Mouse (Mus musculus) ES-Bruce4 (cell line): ENCODE results near the gene Intu. TPM values are rescaled to one million over a fixed set of nuclear protein-coding genes. Genes with fewer than 3 reads are reported as not detected.

Experiments
- H3K27ac ChIP-seq: 2 replicates; pipeline ENCODE4 v1.5.1; 2012; ENCODE audit warnings: low read length, inconsistent platforms; ENCODE audit not compliant: insufficient read depth
- H3K27me3 ChIP-seq: 2 replicates; pipeline ENCODE4 v1.6.1; 2012; ENCODE audit warnings: mild to moderate bottlenecking, low read length, inconsistent platforms; ENCODE audit not compliant: control insufficient read depth, poor library complexity, insufficient read depth, severe bottlenecking
- H3K36me3 ChIP-seq: 2 replicates; pipeline ENCODE4 v1.6.1; 2012; ENCODE audit warnings: inconsistent platforms, mild to moderate bottlenecking, low read length, moderate library complexity; ENCODE audit not compliant: control insufficient read depth, poor library complexity, insufficient read depth, severe bottlenecking
- H3K4me1 ChIP-seq: one replicate; pipeline ENCODE4 v1.8.1; 2011; ENCODE audit warnings: low read length; ENCODE audit not compliant: control insufficient read depth, insufficient read depth
- H3K4me3 ChIP-seq: 2 replicates; pipeline ENCODE4 v1.5.1; 2011; ENCODE audit warnings: low read depth, mild to moderate bottlenecking, low read length
- H3K9ac ChIP-seq: 2 replicates; pipeline ENCODE4 v1.6.1; 2012; ENCODE audit warnings: low read depth, mild to moderate bottlenecking, inconsistent platforms; ENCODE audit not compliant: poor library complexity, severe bottlenecking
- H3K9me3 ChIP-seq: replicated peaks from 2 replicates; pipeline ENCODE4 v1.6.1; 2012; ENCODE audit warnings: mild to moderate bottlenecking, low read length, inconsistent platforms; ENCODE audit not compliant: control insufficient read depth, poor library complexity, insufficient read depth, severe bottlenecking
- CTCF ChIP-seq: IDR thresholded peaks from one replicate; pipeline ENCODE4 v1.8.1; 2011; ENCODE audit warnings: low read depth, low read length
- EP300 ChIP-seq: IDR thresholded peaks from 2 replicates; pipeline ENCODE4 v1.6.1; 2011; ENCODE audit warnings: low read depth, low read length; ENCODE audit not compliant: insufficient read depth
- POLR2A ChIP-seq: IDR thresholded peaks from one replicate; pipeline ENCODE4 v1.8.1; 2011; ENCODE audit warnings: low read length; ENCODE audit not compliant: insufficient read depth
- polyA plus RNA-seq: library from polyadenylated mRNA; stranded (reverse); fragments of >200 nt; gene quantifications from 2 replicates; pipeline ENCODE4 v1.2.4, GENCODE M21; 2011; ENCODE audit warnings: low read depth; ENCODE audit not compliant: missing spikeins, insufficient read depth, insufficient read length

The Intu gene
- polyA plus RNA-seq, 1 experiment: 7.1 TPM

DNA sequence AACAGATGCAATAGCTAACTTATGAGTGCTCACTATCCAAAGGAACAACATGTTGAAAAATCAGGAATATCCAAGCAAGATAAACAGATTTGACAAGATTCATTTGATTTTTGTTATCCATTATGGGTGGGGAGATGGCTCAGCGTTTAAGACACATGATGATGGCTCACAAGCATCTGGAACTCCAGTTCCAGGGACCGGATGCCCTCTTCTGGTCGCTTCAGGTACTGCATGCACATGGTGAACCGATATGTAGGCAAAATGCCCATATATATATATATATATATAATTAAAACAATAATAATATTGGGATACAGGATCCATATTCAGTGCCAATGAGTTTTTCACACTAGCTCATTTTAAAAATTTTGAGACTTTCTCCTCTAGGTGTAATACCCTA lies 5.7 kb upstream of the Intu start:
- H3K9me3 ChIP-seq: no peaks in the 10 kb centered on the region
- TF ChIP-seq POLR2A (no peak), CTCF (peak; percentile 59)
- H3K4me3 ChIP-seq: no peak overlapping the region
- H3K9ac ChIP-seq: no peak overlapping the region
- no peaks in the 10 kb centered on the region for H3K36me3 ChIP-seq
- H3K4me1 ChIP-seq: no peaks in the 10 kb centered on the region
- H3K27ac ChIP-seq: no peak overlapping the region
- H3K27me3 ChIP-seq: no peaks in the 10 kb centered on the region

GRCm38 (mm10) chr3:40526095-40526494 lies 5.0 kb upstream of the Intu start:
- TF ChIP-seq EP300: no peak
- Histone ChIP-seq H3K27me3 (no peaks in the 10 kb centered on the region), H3K4me3 (no peak overlapping the region), H3K9me3 (no peaks in the 10 kb centered on the region), H3K9ac (no peak overlapping the region), H3K36me3 (no peaks in the 10 kb centered on the region), H3K27ac (no peak overlapping the region), H3K4me1 (no peaks in the 10 kb centered on the region)

DNA sequence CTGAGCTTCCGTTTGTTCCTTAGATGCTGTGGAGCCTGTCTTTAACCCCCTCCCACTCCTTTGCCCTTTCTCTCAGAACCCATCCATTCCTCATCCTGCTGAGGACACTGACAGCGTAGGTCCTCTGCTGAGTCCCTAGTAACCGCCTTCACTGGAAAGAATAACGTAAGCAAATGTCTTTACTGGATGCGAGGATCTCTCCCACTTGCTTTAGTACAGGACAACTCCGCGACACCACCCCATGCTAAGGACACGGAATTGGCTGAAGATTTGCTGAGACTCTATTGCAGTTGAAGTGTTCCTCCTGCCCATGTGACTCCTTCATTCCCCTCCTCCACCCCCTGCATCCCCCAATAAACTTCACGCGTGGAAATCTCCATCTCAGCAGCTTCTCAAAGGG lies 3.9 kb upstream of the Intu start:
- Histone ChIP-seq H3K9me3 (no peaks in the 10 kb centered on the region), H3K27ac (no peak overlapping the region), H3K36me3 (no peaks in the 10 kb centered on the region), H3K27me3 (no peaks in the 10 kb centered on the region), H3K4me3 (no peak overlapping the region), H3K4me1 (no peaks in the 10 kb centered on the region), H3K9ac (no peak overlapping the region)
- TF ChIP-seq POLR2A (no peak), EP300 (no peak), CTCF (no peak)

DNA sequence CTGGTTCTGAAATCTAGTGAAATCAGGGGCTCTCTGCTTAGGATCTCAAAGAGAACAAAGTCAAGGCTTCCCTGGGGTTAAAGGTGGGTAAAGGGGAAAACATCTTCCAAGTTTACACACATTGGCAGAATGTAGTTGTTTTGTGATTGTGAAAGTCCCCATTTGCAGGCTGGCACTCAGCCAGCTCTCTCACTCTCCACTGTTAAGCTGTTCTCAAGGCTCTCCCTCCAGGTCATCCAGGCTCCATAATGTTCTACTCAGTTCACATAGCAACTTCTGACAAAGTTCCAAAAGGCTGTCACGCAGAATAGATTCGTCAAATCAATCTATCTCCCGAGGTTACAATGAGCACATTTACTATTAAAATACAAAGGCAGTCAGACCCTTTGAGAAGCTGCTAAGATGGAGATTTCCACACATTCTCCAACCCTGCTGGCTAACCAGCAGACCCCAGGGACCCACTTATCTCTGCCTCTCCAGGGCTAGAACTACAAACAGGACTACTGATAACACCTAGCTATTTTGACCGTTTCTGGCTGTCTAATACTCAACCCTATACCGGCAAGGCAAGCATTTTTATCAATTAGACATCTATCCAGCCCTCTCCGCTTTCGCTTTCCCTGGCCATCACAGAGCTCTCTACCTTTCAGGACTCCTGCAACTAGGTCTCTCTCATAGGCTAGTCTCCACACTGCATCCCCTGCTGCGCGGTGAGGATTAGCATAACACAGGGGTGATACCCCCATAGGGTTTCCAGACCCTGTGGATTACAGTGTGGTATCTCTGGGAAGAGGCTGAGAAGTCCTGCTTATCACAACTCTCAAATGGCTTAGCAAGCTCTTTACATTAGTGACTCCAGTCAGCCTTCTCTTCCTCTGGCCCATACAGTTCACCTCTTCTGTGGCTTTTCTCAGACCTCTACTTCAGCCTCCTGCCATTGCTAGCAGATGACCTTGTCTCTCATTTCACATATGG lies 2.8 kb upstream of the Intu start:
- Histone ChIP-seq H3K9ac (no peak overlapping the region), H3K27me3 (peaks cover 2% of the 10 kb centered on the region), H3K4me1 (no peaks in the 10 kb centered on the region), H3K36me3 (no peaks in the 10 kb centered on the region), H3K9me3 (no peaks in the 10 kb centered on the region), H3K27ac (no peak overlapping the region), H3K4me3 (no peak overlapping the region)
- TF ChIP-seq CTCF (no peak), POLR2A (no peak)

GRCm38 (mm10) chr3:40528958-40529357 lies 2.1 kb upstream of the Intu start:
- peaks cover 2% of the 10 kb centered on the region for H3K27me3 ChIP-seq
- no peaks in the 10 kb centered on the region for H3K4me1 ChIP-seq
- TF ChIP-seq POLR2A: no peak
- TF ChIP-seq CTCF: no peak
- no peak for TF ChIP-seq EP300
- H3K9ac ChIP-seq: no peak overlapping the region
- no peaks in the 10 kb centered on the region for H3K9me3 ChIP-seq
- H3K4me3 ChIP-seq: no peak overlapping the region
- no peak overlapping the region for H3K27ac ChIP-seq
- no peaks in the 10 kb centered on the region for H3K36me3 ChIP-seq

- Histone ChIP-seq H3K9me3 (no peaks in the 10 kb centered on the region), H3K27me3 (peaks cover 2% of the 10 kb centered on the region), H3K27ac (no peak overlapping the region), H3K4me1 (no peaks in the 10 kb centered on the region), H3K4me3 (no peak overlapping the region), H3K36me3 (no peaks in the 10 kb centered on the region), H3K9ac (no peak overlapping the region)
- TF ChIP-seq POLR2A (no peak), CTCF (no peak)
These were observed 241 bp upstream of the Intu start for GRCm38 (mm10) chr3:40530845-40531244.
